Mouse (Mus musculus) heart, postnatal 14 days (tissue): ENCODE measurements around the gene Crocc2. TPM values are rescaled to one million over a fixed set of nuclear protein-coding genes. Genes with fewer than 3 reads are reported as not detected.
"Not testable (repeated sequence)": the region's sequence is repeated elsewhere in the genome, so short reads cannot be mapped to it uniquely, and the experiment has no call there.

Experiments
- DNase-seq, 2 experiments: peaks; one replicate each; pipeline ENCODE4 v3.0.0; 2021 to 2022
- intact Hi-C: fragments of 180-260 bp; cut with DNase I; formaldehyde crosslinking; loops from one replicate; pipeline ENCODE4 v1.15.1; 2025
- total RNA-seq, 2 experiments: library from RNA; stranded (reverse); gene quantifications; 2 replicates each; pipeline ENCODE4 v1.2.3; 2021

Crocc2 gene
- total RNA-seq, 2 experiments from 2014 or later = 0.20 to 0.24 TPM

- intact Hi-C loops = no loop called here
- DNase-seq = no peak
Measured at GRCm38 (mm10) chr1:93160501-93161133, 7.9 kb upstream of the Crocc2 start, which contains the start of gene 2310007B03Rik. Gene 2310007B03Rik, minus strand, starts transcription at chr1:93160948.

GRCm38 (mm10) chr1:93161350-93161749, 7.2 kb upstream of the Crocc2 start:
- intact Hi-C loops = no loop called here
- DNase-seq = no peak

- DNase-seq = no peak
- intact Hi-C loops = no loop called here
Measured at GRCm38 (mm10) chr1:93161921-93162320, 6.6 kb upstream of the Crocc2 start.

- DNase-seq = no peak
- intact Hi-C loops = no loop called here
Measured at GRCm38 (mm10) chr1:93162588-93162987, 5.9 kb upstream of the Crocc2 start.

GRCm38 (mm10) chr1:93165447-93165846, 3.1 kb upstream of the Crocc2 start:
- no peak for DNase-seq
- intact Hi-C loops = no loop called here

GRCm38 (mm10) chr1:93166346-93167079, 2.0 kb upstream of the Crocc2 start:
- no peak for DNase-seq
- intact Hi-C loops = no loop called here

- DNase-seq = no peak
- intact Hi-C loops = loop anchor here (2.0 to 5.0 kb wide), 4 partner anchors 63 to 329 kb away; partner anchors contain the start of genes Pask and Ppp1r7
Measured at GRCm38 (mm10) chr1:93173665-93174064, 5.1 kb downstream of the Crocc2 start.

- intact Hi-C loops = loop anchor here (2.0 to 5.0 kb wide), 4 partner anchors 62 to 328 kb away; partner anchors contain the start of genes Pask and Ppp1r7
- peak; percentile 81 to 89 for DNase-seq
Measured at GRCm38 (mm10) chr1:93174399-93174798, 5.9 kb downstream of the Crocc2 start.

GRCm38 (mm10) chr1:93175849-93176248, 7.3 kb downstream of the Crocc2 start:
- DNase-seq = no peak
- intact Hi-C loops = loop anchor here (2.0 to 5.0 kb wide), 3 partner anchors 61 to 167 kb away; partner anchors contain the start of genes Pask and Ppp1r7

GRCm38 (mm10) chr1:93176525-93177332, 8.2 kb downstream of the Crocc2 start:
- peak; percentile 77 to 80 for DNase-seq
- intact Hi-C loops = loop anchor here (5.0 kb wide), 1 partner anchor 111 kb away; no protein-coding TSS in a partner anchor

- no peak for DNase-seq
Measured at GRCm38 (mm10) chr1:93182281-93182680, 13.8 kb downstream of the Crocc2 start.

GRCm38 (mm10) chr1:93184071-93184828, 15.7 kb downstream of the Crocc2 start:
- intact Hi-C loops = no loop called here
- peak in 1 of 2 experiments; percentile 24 for DNase-seq

More at GRCm38 (mm10) chr1:93182281-93182680, 13.8 kb downstream of the Crocc2 start:
- intact Hi-C loops = no loop called here

GRCm38 (mm10) chr1:93190726-93191305, 22.3 kb downstream of the Crocc2 start:
- intact Hi-C loops = no loop called here
- DNase-seq = no peak

- DNase-seq = no peak
- intact Hi-C loops = no loop called here
Measured at GRCm38 (mm10) chr1:93194961-93195360, 26.4 kb downstream of the Crocc2 start.

- intact Hi-C loops, DNase-seq: not testable (repeated sequence)
Measured at GRCm38 (mm10) chr1:93197454-93197853, 28.9 kb downstream of the Crocc2 start.

GRCm38 (mm10) chr1:93197916-93198315, 29.4 kb downstream of the Crocc2 start:
- intact Hi-C loops = no loop called here
- no peak for DNase-seq

- DNase-seq = no peak
- intact Hi-C loops = no loop called here
Measured at GRCm38 (mm10) chr1:93206277-93206970, 37.9 kb downstream of the Crocc2 start.

GRCm38 (mm10) chr1:93207536-93208064, 39.1 kb downstream of the Crocc2 start:
- intact Hi-C loops = no loop called here
- DNase-seq = no peak

GRCm38 (mm10) chr1:93210213-93210641, 41.7 kb downstream of the Crocc2 start:
- intact Hi-C loops = no loop called here

More at GRCm38 (mm10) chr1:93210213-93210641, 41.7 kb downstream of the Crocc2 start:
- DNase-seq = peak; percentile 84 to 85
